ENCODE assay signal across 8 mouse cellular contexts in the genomic region with DNA sequence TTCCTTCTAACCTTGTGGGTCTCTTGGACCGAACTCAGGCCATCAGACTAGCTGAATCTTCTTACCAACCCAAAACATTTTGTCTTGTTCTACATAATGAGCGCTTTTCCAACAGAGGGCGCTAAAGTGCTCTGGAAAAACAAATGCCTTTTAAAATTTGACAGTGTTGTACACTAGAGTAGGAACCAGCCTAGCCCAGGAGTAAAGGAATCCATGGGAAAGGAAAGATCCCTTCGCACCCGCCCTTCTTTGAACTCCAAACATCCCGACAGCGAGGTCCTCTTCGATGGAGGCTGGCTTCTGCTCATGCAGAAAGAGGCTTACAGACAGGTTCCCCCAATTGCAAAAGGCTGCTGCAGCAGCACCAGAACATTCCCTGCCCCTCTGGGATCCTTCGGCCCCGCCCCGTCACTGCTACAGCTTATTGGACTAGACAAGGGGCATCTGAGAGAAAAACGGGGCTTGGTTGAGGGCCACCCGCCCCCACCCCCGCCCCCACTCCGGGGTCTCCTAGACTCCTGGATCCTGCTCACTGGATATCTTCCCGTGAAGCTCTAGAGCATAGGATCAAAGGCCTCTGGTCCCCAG. TPM values are rescaled to one million over a fixed set of nuclear protein-coding genes. Genes with fewer than 3 reads are reported as not detected.
DNase-seq lines count a peak whose midpoint lies in the region; ATAC-seq and TF ChIP-seq lines count a peak whose summit lies in the region.

No protein-coding gene starts in this region.

- no peaks in the 10 kb centered on the region for H3K36me3 ChIP-seq in embryonic facial prominence, embryonic 10.5 days (replicated peaks)
- no peaks in the 10 kb centered on the region for H3K36me3 ChIP-seq in heart, embryonic 14.5 days (ENCODE audit: control insufficient read depth, insufficient read depth, low read length)

- TF ChIP-seq POLR2A in lung, adult 2 months (IDR thresholded peaks at IDR 0.05; ENCODE audit: borderline replicate concordance, extremely low read depth, low read depth, low read length) = no peak

- no peaks in the 10 kb centered on the region for H3K9me3 ChIP-seq in embryonic facial prominence, embryonic 10.5 days
- H3K9me3 ChIP-seq in heart, embryonic 14.5 days (ENCODE audit: control insufficient read depth, low read length) = no peaks in the 10 kb centered on the region

- no peak for ATAC-seq in heart, embryonic 14.5 days (ENCODE audit: insufficient number of reproducible peaks, insufficient read depth, low FRiP score, low read depth)
- no peak for ATAC-seq in activated CD4-positive, CD25-positive, alpha-beta regulatory T cell, adult 4 months

- 30% methylated on average over 16 of the region's 16 CpGs for WGBS in embryonic facial prominence, embryonic 10.5 days
- WGBS in heart, embryonic 14.5 days = 29% methylated on average over 16 of the region's 16 CpGs
- 27% methylated on average over 16 of the region's 16 CpGs for WGBS in lung, adult 2 months

- H3K9ac ChIP-seq in heart, embryonic 14.5 days (ENCODE audit: low read length) = peak overlapping the region; percentile 30; the same call in 1 of the 2 replicates

- no peak overlapping the region for H3K27ac ChIP-seq in embryonic facial prominence, embryonic 10.5 days (replicated peaks)
- no peak overlapping the region for H3K27ac ChIP-seq in heart, embryonic 14.5 days (replicated peaks in 1 of 2; ENCODE audit: control insufficient read depth in 1 of 2, insufficient read depth in 1 of 2, low read depth in 2 of 2, low read length in 2 of 2)

- no peak for TF ChIP-seq CTCF in lung, adult 2 months (IDR thresholded peaks at IDR 0.05; ENCODE audit: insufficient read depth, low read length)

- peak overlapping the region; percentile 31; the same call in 1 of the 2 replicates for H3K4me2 ChIP-seq in heart, embryonic 14.5 days (ENCODE audit: low read length)

- H3K27me3 ChIP-seq in embryonic facial prominence, embryonic 10.5 days (replicated peaks; ENCODE audit: low read depth, poor library complexity, severe bottlenecking) = peaks cover 32% of the 10 kb centered on the region
- H3K27me3 ChIP-seq in heart, embryonic 14.5 days (ENCODE audit: control insufficient read depth, insufficient read depth, low read length) = no peaks in the 10 kb centered on the region

- H3K4me3 ChIP-seq in embryonic facial prominence, embryonic 10.5 days = 0 out of 2 replicates have a peak overlapping the region, but pooled peaks have one; percentile 12
- H3K4me3 ChIP-seq in heart, embryonic 14.5 days (ENCODE audit: control insufficient read depth in 1 of 2, insufficient read depth in 1 of 2, low read depth in 1 of 2, low read length in 2 of 2) = no peak overlapping the region
- no peak overlapping the region for H3K4me3 ChIP-seq in lung, adult 2 months (replicated peaks; ENCODE audit: extremely low read depth, low read depth, low read length)

- H3K4me1 ChIP-seq in embryonic facial prominence, embryonic 10.5 days = peaks cover 26% of the 10 kb centered on the region
- peaks cover 4 to 6% of the 10 kb centered on the region in 2 experiments for H3K4me1 ChIP-seq in heart, embryonic 14.5 days (ENCODE audit: control insufficient read depth in 2 of 2, insufficient read depth in 2 of 2, low read length in 2 of 2)
- peaks cover 6% of the 10 kb centered on the region for H3K4me1 ChIP-seq in lung, adult 2 months (ENCODE audit: control insufficient read depth, insufficient read depth, low read length)

- peak; percentile 78 for DNase-seq in CD4-positive helper T cell, adult 2 months (ENCODE audit: low read depth, low spot score)
- peak; percentile 88 for DNase-seq in adipocyte (ENCODE audit: low spot score)
- peak; percentile 60 for DNase-seq in embryonic facial prominence, embryonic 10.5 days (ENCODE audit: low spot score)
- DNase-seq in kidney, postnatal 10 days = peak; percentile 84
- DNase-seq in lung, adult 2 months = peak; percentile 54
- peak; percentile 73 for DNase-seq in right cerebral cortex, adult 18-20 months

RNA-seq across cellular contexts. Expression of a gene that starts 11.5 kb away (rescaled TPM):
- polyA plus RNA-seq in embryonic facial prominence, embryonic 10.5 days (2016; fragmentation: Nextera tagmentation; extraction: Ambion mirVana) = not detected in 2 replicates
- polyA plus RNA-seq in heart, embryonic 14.5 days (2014; fragmentation: Nextera tagmentation; extraction: Ambion mirVana) = 0.85 TPM in 1 of 2 replicates, not detected in the other
- 0.14 and 0.27 TPM in 2 replicates for polyA plus RNA-seq in lung, adult 2 months (2012; rRNA removed)
- polyA plus RNA-seq in activated CD4-positive, CD25-positive, alpha-beta regulatory T cell, adult 4 months (2017; shearing (Covaris generic)) = 1 to 10 TPM in 1 of 2 experiments, not detected in 1; 1.0 TPM

RNA-seq across cellular contexts. Expression of a gene that starts 28.4 kb away (rescaled TPM):
- polyA plus RNA-seq in embryonic facial prominence, embryonic 10.5 days (2016; fragmentation: Nextera tagmentation; extraction: Ambion mirVana) = 0.57 TPM in 1 of 2 replicates, not detected in the other
- 10,198 and 10,957 TPM in 2 replicates for polyA plus RNA-seq in heart, embryonic 14.5 days (2014; fragmentation: Nextera tagmentation; extraction: Ambion mirVana)
- 0.37 TPM in 1 of 2 replicates, not detected in the other for polyA plus RNA-seq in lung, adult 2 months (2012; rRNA removed)
- not detected for polyA plus RNA-seq in activated CD4-positive, CD25-positive, alpha-beta regulatory T cell, adult 4 months (2017; shearing (Covaris generic))

RNA-seq across cellular contexts. Expression of a gene that starts 28.9 kb away (rescaled TPM):
- 296 and 318 TPM in 2 replicates for polyA plus RNA-seq in embryonic facial prominence, embryonic 10.5 days (2016; fragmentation: Nextera tagmentation; extraction: Ambion mirVana)
- polyA plus RNA-seq in heart, embryonic 14.5 days (2014; fragmentation: Nextera tagmentation; extraction: Ambion mirVana) = 229 and 248 TPM in 2 replicates
- 67.6 and 81.1 TPM in 2 replicates for polyA plus RNA-seq in lung, adult 2 months (2012; rRNA removed)
- 10 to 100 TPM; 44.5 to 70.3 TPM for polyA plus RNA-seq in activated CD4-positive, CD25-positive, alpha-beta regulatory T cell, adult 4 months (2017; shearing (Covaris generic))

Comparison
In these comparisons a context has a peak if more than half of its experiments do, and no peak if none do; other contexts are left out.
1. RNA of a gene that starts 28.4 kb away (polyA plus RNA-seq): 10,198 to 10,957 TPM in heart, embryonic 14.5 days; 0.37 TPM in lung, adult 2 months, 0.57 TPM in embryonic facial prominence, embryonic 10.5 days and not detected in activated CD4-positive, CD25-positive, alpha-beta regulatory T cell, adult 4 months; every median in the first group is over 1,000 times any median in the second.
2. Peak in every context shown above with its lines, with median percentiles within 50 percentile points of each other: DNase-seq.